Mouse (Mus musculus) lung, postnatal 0 days (tissue): ENCODE results near the gene Strn3. TPM values are rescaled to one million over a fixed set of nuclear protein-coding genes. Genes with fewer than 3 reads are reported as not detected.
"Not testable (repeated sequence)": the region's sequence is repeated elsewhere in the genome, so short reads cannot be mapped to it uniquely, and the experiment has no call there.

Source experiments
- ATAC-seq: fragments of 200-750 bp; cut with Nextera tagmentation; 2 replicates; pipeline ENCODE4 v1.8.0; 2017; ENCODE audit warnings: moderate library complexity
- DNase-seq: peaks from one replicate; pipeline ENCODE4 v3.0.0-alpha.2; 2016; ENCODE audit warnings: low spot score
- H3K27ac ChIP-seq: fragments of 300-500 bp; sonication (generic); 2 replicates; pipeline ENCODE4 v1.5.1; 2014; ENCODE audit warnings: antibody characterized with exemption, mild to moderate bottlenecking, low read length, mixed read lengths
- H3K27me3 ChIP-seq: fragments of 300-500 bp; sonication (generic); replicated peaks from 2 replicates; pipeline ENCODE4 v1.6.1; 2014; ENCODE audit warnings: low read length, mixed read lengths; ENCODE audit not compliant: insufficient read depth
- H3K36me3 ChIP-seq: fragments of 300-500 bp; sonication (generic); 2 replicates; pipeline ENCODE4 v1.6.1; 2014; ENCODE audit warnings: low read length, mixed read lengths; ENCODE audit not compliant: insufficient read depth
- H3K4me1 ChIP-seq: fragments of 300-500 bp; sonication (generic); 2 replicates; pipeline ENCODE4 v1.6.1; 2014; ENCODE audit warnings: antibody characterized with exemption, low read depth, low read length, mixed read lengths; ENCODE audit not compliant: insufficient read depth
- H3K4me2 ChIP-seq: fragments of 300-500 bp; sonication (generic); replicated peaks from 2 replicates; pipeline ENCODE4 v1.6.1; 2014; ENCODE audit warnings: low read depth, mild to moderate bottlenecking, low read length, moderate library complexity, mixed read lengths
- H3K4me3 ChIP-seq: fragments of 300-500 bp; sonication (generic); 2 replicates; pipeline ENCODE4 v1.5.1; 2014; ENCODE audit warnings: low read depth, low read length
- H3K9ac ChIP-seq: fragments of 300-500 bp; sonication (generic); replicated peaks from 2 replicates; pipeline ENCODE4 v1.6.1; 2014; ENCODE audit warnings: low read depth, mild to moderate bottlenecking
- H3K9me3 ChIP-seq: fragments of 300-500 bp; sonication (generic); 2 replicates; pipeline ENCODE4 v1.6.1; 2016; ENCODE audit warnings: low read length, mixed read lengths
- CTCF ChIP-seq: IDR thresholded peaks from 2 replicates; pipeline ENCODE4 v1.5.1; 2016; ENCODE audit warnings: antibody characterized with exemption, mild to moderate bottlenecking
- EP300 ChIP-seq: IDR thresholded peaks from 2 replicates; pipeline ENCODE4 v1.6.1; 2016; ENCODE audit warnings: antibody characterized with exemption, mild to moderate bottlenecking, control low read depth
- WGBS: fragments of 180-500 bp; shearing (Covaris S2); extraction: QIAGEN DNeasy Blood & Tissue Kit; methylation state at CpG from one replicate; pipeline ENCODE4 v1.1.7; 2014; 5-methylcytosine and 5-hydroxymethylcytosine counted together
- polyA plus RNA-seq: library from polyadenylated mRNA; unstranded; fragments of >200 nt; fragmentation: Nextera tagmentation; extraction: Ambion mirVana; gene quantifications from 2 replicates; pipeline ENCODE4 v1.2.1, GENCODE M21; 2015

The Strn3 gene
- polyA plus RNA-seq, 1 experiment from 2014 or later = 34.2 TPM

DNA sequence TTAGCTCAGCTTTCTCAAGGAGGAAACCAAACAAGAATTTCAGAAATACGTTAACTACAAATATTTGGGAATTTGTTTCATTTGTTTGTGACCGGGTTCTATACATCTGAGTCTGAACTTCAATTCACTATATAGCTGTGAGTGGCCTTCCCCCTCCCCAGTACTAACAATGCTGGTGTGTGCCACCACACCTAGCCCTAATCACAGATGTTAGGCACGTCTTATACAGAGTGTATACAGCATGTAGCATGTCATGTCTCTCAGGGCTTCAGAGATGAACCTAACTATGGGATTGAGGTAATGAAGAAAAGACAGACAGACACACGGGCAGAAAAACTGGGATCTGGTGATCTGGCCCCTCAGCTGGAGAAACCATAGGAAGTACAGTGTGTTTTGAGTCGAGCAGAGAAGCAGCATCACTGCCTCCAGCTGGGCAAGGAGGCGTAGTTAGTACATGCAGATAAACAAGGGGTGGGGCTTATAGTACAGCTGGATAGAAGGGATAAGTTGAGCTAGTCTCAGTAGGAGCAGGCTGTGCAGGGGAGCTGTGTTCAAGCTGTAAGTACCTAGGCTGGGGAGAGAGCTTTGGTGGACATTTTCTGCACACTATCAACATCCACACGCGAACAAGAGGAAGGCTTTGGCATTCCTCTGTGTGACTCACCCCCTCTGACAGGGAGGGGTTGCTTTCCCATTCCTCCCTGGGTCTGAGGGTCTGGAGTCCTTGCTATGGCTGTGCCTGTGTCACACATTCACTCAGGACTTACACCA lies 8.1 kb upstream of the Strn3 start:
- Histone ChIP-seq H3K27ac (peak overlapping the region; percentile 1; the same call in 1 of the 2 replicates), H3K4me3 (no peak overlapping the region), H3K9me3 (no peaks in the 10 kb centered on the region), H3K36me3 (no peaks in the 10 kb centered on the region; the same call in 1 of the 2 replicates), H3K9ac (no peak overlapping the region), H3K27me3 (no peaks in the 10 kb centered on the region), H3K4me1 (no peaks in the 10 kb centered on the region), H3K4me2 (no peak overlapping the region)
- WGBS = 40% methylated on average over 8 of the region's 8 CpGs
- ATAC-seq (peak; percentile 79), DNase-seq (peak; percentile 57)
- TF ChIP-seq EP300 = no peak
- TF ChIP-seq CTCF = no peak; the same call in 1 of the 2 replicates

DNA sequence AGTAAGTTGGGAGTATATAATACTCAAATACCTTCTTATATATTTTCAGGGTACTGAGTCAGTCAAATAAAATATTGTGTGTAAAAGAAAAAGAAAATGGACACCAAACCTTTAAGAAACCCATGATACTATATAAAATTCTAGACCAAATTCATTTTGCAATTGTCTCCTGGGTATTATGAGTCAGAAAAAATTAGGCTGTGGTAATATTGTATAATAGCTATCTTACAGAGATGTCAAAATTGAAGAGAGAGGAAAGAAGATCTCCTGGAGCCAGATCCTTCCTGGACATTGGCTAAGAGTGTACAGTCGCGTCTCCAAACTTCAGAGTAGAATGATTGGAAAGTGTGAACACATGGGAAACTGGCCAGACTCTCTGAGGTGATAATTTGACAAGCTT lies 4.5 kb upstream of the Strn3 start:
- no peak overlapping the region for H3K4me3 ChIP-seq
- 95% methylated on average over 2 of the region's 2 CpGs for WGBS

DNA sequence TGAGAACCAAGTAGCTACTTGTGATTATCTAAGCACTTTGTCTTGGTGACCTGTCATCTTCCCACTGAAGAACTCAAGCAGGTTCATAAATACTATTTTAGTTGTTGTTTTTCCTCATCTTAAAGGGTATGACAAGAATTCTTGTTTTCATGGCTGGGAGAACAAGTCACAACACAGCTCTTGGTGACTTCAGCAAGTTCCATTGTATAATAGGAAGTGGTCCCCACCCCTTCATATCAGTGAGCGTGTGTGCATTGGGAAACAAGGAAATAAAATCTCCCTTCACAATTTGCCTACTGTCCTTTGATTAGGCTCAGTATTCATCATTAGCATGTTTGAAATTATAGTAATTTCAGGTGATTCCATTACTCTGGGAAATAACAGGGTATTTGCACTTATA lies 3.3 kb upstream of the Strn3 start:
- no peak for DNase-seq
- peaks cover 11% of the 10 kb centered on the region; the same call in 1 of the 2 replicates for H3K4me1 ChIP-seq
- ATAC-seq = no peak
- no peaks in the 10 kb centered on the region for H3K36me3 ChIP-seq
- TF ChIP-seq CTCF (no peak), EP300 (peak; percentile 64; the same call in 1 of the 2 replicates)
- H3K4me3 ChIP-seq = no peak overlapping the region
- no peaks in the 10 kb centered on the region for H3K27me3 ChIP-seq
- no peak overlapping the region for H3K4me2 ChIP-seq
- H3K9ac ChIP-seq = no peak overlapping the region
- no peaks in the 10 kb centered on the region for H3K9me3 ChIP-seq
- WGBS = 37% methylated on average over 1 of the region's 1 CpGs
- H3K27ac ChIP-seq = peak overlapping the region; percentile 77

More for the DNA sequence above, 4.5 kb upstream of the Strn3 start:
- DNase-seq = no peak
- no peak for ATAC-seq
- Histone ChIP-seq H3K9ac (no peak overlapping the region), H3K36me3 (no peaks in the 10 kb centered on the region), H3K27ac (no peak overlapping the region), H3K4me1 (peaks cover 11% of the 10 kb centered on the region; the same call in 1 of the 2 replicates), H3K4me2 (no peak overlapping the region), H3K9me3 (no peaks in the 10 kb centered on the region), H3K27me3 (no peaks in the 10 kb centered on the region)
- no peak for TF ChIP-seq CTCF
- no peak for TF ChIP-seq EP300

DNA sequence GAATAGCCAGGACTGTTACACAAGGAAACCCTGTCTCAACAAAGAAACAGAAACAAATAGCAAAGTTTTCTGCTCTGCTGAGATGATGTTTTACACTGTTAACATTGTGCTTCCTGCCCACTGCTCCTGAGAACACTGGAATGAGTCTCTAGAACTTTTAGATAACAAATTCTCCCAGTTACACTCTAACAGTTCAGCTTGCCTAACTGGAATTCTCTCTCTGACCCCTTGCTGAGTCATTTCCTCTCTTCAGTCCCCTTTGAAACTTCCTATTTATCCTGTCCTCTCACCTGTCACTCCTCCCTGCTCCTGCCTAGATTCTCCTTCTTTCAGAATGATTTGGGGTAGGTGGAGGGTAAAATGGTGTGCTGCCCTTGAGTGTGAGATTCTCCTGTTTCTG lies 2.4 kb upstream of the Strn3 start:
- Histone ChIP-seq H3K4me2 (no peak overlapping the region), H3K36me3 (no peaks in the 10 kb centered on the region)

DNA sequence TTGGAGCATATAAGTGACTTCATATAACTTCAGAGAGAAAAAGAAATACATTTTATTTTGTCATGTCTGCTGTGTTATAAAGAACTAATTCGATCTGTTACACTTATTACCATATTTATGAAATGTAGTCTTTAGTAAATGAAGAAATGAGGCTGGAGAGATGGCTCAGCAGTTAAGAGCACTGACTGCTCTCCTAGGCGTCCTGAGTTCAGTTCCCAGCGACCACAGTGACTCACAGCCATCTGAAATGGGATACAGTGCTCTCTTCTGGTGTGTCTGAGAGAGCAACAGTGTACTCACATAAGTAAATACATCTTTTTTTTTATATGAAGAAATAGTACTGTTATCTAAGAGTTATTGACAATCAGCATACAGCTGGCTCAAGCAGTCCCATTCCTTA lies 1.7 kb upstream of the Strn3 start:
- no peak for TF ChIP-seq EP300
- TF ChIP-seq CTCF = no peak
- Histone ChIP-seq H3K9me3 (no peaks in the 10 kb centered on the region), H3K4me2 (no peak overlapping the region), H3K27me3 (no peaks in the 10 kb centered on the region), H3K4me1 (peaks cover 11% of the 10 kb centered on the region; the same call in 1 of the 2 replicates), H3K4me3 (no peak overlapping the region), H3K36me3 (no peaks in the 10 kb centered on the region), H3K9ac (no peak overlapping the region), H3K27ac (peak overlapping the region; percentile 77)
- DNase-seq (no peak), ATAC-seq (no peak)
- 81% methylated on average over 3 of the region's 3 CpGs for WGBS

More for the DNA sequence above, 2.4 kb upstream of the Strn3 start:
- H3K9ac ChIP-seq = no peak overlapping the region
- no peaks in the 10 kb centered on the region for H3K9me3 ChIP-seq
- peak; percentile 52 for DNase-seq
- no peak overlapping the region for H3K4me3 ChIP-seq
- peak overlapping the region; percentile 77 for H3K27ac ChIP-seq
- ATAC-seq = no peak
- TF ChIP-seq CTCF = no peak
- TF ChIP-seq EP300 = 0 out of 2 replicates have a peak, but pooled peaks have one; percentile 47
- H3K27me3 ChIP-seq = no peaks in the 10 kb centered on the region
- peaks cover 11% of the 10 kb centered on the region; the same call in 1 of the 2 replicates for H3K4me1 ChIP-seq

DNA sequence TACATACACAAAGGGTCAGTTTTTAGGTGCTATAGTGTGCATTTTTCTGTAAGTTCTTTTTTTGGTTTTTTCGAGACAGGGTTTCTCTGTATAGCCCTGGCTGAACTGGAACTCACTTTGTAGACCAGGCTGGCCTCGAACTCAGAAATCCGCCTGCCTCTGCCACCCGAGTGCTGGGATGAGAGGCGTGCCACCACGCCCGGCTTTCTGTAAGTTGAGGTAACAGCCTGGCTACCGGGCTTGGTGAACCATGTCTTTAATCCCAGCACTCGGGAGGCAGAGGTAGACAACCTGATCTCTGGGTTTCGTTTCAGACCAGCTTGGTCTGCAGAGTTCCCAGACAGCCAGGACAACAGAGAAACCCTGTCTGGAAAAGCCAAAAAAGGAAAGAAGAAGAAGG lies 1.2 kb upstream of the Strn3 start:
- Histone ChIP-seq H3K4me1 (peaks cover 11% of the 10 kb centered on the region; the same call in 1 of the 2 replicates), H3K27ac (peak overlapping the region; percentile 100; the same call in 1 of the 2 replicates), H3K4me2 (0 out of 2 replicates have a peak overlapping the region, but pooled peaks have one; percentile 73)
- H3K36me3 ChIP-seq, ATAC-seq, H3K9me3 ChIP-seq, H3K9ac ChIP-seq, DNase-seq, H3K27me3 ChIP-seq, H3K4me3 ChIP-seq: not testable (repeated sequence)
- WGBS = 73% methylated on average over 10 of the region's 10 CpGs
